Mouse (Mus musculus) erythroid progenitor cell, adult 5-6 weeks (primary cell): ENCODE data around the gene Bmp6. TPM values are rescaled to one million over a fixed set of nuclear protein-coding genes. Genes with fewer than 3 reads are reported as not detected.

Experiments used
- ATAC-seq: replicated peaks from 2 replicates; pipeline ENCODE4 v1.8.0; 2016; ENCODE audit warnings: moderate number of reproducible peaks, mild to moderate bottlenecking, moderate TSS enrichment, inconsistent platforms; ENCODE audit not compliant: poor library complexity, low FRiP score, severe bottlenecking
- total RNA-seq, 2 experiments: library from RNA; stranded (forward) in 1 of 2; stranded (reverse) in 1 of 2; fragments of 150-400 nt in 1 of 2; fragments of 186-747, 209-891 nt in 1 of 2; gene quantifications; 2 replicates each; pipeline versions ENCODE4 v1.2.3 to v1.2.4; 2015 to 2017; ENCODE audit warnings: low replicate concordance in 2 of 2

Bmp6 gene
- total RNA-seq (2015; ENCODE audit: low replicate concordance) (not detected in 2 replicates), total RNA-seq (2017; ENCODE audit: low replicate concordance) (0.39 and 1.3 TPM in 2 replicates)

DNA sequence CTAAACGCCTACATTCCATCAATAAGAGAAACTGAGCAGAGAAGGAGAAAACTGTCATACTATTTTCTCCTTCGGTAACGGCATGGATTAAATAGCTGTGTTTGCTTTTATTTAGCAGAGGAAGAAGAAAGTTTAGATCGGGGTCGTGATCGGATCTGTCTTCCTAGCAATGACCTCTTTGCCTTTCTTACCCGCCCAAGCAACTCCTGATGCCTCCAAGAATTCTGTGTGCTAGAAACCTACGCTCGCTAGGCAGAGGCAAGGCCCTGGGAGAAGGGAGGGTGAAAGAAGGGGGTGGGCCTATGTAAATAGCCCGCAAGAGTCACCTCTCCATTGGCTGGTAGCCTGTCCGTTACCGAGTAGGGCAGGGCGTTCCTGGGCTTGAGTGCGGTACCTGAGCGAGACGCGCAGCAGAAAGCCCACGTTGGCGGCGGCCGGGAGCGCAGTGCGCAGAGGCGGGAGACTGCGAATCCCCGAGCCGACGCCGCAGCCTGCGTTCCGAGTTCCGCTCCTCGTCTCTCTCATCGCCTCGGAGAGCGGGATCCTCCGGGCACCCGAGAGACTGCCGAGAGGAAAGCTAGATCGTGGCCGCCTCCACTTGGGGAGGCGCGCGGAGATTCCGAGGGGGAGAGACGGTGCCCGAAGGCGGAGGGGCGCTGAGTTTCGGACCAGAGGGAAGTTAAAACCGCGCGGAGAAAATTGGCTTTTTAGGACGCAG, at the start of gene Bmp6:
TSS of gene Bmp6 (plus strand) at position 395 of the 718 bp plus-strand sequence.
- ATAC-seq, result no peak

DNA sequence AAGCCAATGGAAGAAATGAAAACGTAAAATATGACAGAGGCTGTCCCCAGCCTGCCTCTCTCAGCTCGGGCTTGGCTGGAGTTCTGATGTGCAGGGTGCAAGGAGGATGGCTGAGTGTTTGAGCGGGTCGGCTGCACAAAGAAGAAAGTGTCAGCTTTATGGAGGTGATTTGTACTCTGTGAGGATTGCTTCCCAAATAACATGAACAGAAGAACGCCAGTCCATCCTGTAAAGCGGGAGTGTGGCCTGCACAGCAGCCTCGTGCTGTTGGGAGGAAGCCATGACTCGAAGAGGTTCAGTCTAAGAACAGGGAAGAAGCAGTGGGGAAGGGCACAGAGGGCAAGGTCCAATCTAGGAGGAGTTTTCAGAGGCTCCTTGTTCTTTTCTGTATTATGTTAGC, 48.7 kb upstream of the Bmp6 start:
- no peak for ATAC-seq

DNA sequence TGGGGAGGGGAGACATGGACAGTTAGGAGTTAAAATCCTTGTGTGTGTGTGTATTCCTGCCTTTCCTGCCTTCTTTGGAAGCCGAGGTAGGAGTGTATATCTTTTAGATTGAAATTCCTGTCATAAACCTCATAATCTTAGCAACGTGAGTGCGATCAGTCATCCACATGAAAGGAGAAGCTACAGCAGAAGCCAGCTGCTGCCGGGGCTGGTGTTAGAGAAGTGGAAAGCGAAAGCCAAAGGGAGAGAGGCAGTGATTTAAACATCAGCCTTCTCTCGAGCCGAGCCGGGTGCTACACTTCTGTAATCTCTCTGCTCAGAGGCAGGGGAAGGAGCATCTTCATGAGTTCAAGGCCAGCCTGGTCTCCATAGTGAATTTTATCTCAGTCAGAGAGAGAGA, 48.3 kb upstream of the Bmp6 start:
- ATAC-seq, result no peak

DNA sequence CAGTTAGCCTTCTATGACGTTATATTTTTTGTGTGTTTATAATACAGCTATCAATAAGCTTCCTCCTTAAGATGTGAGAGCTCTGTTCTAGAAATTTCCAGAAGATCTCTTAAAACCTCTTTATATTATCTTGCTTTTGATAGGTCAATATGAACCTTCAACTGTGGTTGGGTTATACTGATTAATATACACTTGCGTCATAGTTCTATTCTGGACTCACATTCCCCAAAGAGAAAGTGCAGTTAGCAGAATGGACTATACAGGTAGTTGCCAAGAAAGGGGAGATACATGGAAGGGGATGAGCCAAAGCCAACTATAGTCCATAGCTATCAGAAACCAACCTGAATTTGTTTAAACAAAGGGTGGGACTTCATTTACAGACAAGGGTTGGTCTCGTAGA, 33.8 kb upstream of the Bmp6 start:
- ATAC-seq, result no peak

DNA sequence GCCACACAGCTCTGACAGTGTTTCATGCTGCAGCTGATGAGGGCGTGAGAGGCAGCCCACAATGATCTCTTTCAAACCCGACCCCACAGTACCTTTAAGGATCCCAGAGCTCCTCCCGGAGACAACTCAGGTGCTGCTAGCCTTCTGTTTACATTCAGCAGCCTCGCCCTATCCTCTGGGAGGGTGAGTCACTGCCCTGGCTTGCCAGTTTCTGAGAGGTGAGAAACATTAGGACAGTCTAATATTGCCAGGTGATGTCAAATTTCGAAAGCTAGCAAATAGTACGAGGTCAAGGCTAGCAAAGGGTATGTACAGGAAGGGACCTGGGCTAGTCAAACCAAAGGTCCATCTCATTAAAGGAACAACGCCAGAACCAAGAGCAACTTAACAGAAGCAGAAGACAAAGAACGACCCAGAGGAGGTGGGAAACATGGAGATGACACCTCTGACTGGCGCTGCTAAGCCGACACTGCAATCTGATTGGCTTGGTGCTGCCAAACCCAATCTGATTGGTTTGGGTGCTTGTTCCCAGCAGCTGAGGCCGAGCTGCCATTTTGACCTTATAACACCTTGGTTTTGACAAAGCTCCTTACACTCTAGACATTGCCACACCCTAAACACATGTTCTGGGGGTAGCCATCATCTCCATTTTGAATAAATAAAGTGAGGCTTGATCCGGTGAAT, 32.4 kb upstream of the Bmp6 start:
- ATAC-seq, result no peak

DNA sequence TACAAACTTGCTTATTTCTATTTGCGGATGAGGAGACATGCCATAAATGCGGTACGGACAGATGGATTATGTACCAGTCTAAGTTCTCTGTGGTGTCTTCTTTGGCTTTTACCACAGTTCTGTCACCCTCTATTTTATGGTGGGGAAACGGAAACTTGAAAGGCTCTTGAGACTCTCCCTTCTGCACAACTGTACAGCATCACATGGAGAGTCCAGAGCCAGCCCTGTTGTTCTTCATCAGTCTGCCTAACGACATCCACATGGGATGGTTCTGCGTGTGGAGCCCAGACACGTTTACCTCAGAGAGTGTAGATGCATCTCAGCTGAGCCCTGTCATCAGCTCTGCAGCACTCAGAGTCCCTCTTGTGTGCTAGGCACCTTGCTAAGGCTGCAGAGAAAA, 30.3 kb upstream of the Bmp6 start:
- ATAC-seq, result no peak

DNA sequence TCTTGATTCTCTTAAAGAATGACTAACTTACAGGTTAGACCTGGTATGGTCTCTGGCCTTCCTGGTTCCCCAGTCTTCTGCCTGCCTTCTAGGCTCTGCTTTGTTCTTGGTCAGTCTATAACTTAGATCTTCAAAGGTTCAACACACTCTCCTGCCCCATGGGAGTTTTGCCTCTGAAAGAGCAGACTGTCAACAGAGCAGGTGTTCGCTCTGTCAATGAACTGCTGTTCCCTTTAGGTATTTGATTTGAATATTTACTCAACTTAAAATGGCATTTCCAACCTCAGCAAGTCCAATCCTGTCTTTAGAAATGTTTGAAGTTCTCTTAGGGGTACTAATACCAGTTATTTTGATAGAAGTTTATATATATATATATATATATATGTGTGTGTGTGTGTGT, 26.5 kb upstream of the Bmp6 start:
- ATAC-seq, result no peak

DNA sequence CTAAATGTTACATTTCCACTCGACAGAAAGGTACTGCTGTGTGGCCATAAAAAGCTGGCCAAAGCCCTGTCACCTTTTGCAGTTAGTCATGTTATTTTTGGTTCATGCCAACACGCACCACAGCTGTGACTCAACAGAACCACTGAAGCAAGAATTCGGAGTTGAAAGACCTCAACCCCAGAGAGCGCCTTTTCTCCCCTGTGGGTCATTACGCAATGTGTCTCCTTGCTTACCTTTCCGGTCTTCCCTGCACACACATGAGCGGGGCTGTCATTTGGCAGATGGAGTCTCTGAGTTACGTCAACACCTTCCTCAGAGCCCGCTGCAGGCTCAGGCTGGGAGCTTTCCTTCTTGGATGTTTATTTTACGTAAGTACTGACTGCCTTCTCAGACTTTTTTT, 24.6 kb upstream of the Bmp6 start:
- ATAC-seq, result no peak

DNA sequence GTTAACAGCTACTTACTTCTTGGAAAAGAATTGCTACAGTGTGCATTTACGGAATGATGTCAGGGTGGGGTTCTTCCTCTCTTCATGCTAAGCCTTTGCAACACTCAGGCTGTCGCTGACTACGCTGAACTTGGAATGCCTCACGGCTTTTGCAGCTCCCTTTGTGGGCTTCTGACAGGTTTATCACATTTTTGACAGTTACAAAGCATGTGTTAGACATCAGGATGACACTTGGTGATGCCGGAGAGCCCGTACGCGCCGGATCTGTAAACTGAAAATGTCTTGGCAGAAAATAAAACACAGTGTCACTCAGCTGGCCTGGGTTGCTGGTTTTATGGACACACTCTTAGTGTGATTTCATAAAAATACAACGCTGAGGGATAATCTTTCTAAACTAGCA, 20.5 kb upstream of the Bmp6 start:
- no peak for ATAC-seq

DNA sequence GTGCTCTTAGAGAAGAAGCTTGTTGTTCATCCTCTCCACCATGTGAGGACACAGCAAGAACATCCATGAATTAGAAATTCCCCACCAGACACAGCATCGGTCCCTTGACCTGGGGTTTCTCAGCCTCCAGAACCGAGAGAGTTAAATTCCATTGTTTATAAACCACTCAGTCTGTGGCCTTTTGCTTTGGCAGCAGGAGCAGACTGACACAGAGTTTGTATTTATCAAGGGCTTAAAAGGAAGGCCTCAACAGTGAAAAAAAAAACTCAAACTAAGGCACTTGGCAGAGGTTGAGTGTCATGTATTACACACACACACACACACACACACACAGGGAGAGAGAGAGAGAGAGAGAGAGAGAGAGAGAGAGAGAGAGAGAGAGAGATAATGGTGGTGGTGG, 17.5 kb upstream of the Bmp6 start:
- ATAC-seq, result no peak

DNA sequence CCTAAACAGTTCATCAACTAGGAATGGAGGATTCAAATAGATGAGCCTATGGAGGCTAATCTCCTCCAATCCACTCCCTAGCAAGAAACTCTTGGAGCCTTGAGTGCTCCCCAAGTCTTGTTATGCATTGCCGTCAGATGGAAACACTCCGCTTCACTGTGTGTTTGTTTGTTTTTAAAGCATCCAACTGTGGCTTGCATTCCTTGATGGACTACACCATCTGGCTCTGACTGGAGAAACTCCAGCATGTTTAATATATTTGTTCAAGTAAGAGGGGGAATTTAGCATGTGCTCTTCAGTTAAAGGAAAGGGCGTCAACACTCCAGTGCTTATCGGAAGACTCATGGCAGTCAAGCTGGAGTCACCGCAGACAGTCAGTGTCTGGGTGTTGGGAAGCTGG, 11.4 kb upstream of the Bmp6 start:
- ATAC-seq, result no peak

DNA sequence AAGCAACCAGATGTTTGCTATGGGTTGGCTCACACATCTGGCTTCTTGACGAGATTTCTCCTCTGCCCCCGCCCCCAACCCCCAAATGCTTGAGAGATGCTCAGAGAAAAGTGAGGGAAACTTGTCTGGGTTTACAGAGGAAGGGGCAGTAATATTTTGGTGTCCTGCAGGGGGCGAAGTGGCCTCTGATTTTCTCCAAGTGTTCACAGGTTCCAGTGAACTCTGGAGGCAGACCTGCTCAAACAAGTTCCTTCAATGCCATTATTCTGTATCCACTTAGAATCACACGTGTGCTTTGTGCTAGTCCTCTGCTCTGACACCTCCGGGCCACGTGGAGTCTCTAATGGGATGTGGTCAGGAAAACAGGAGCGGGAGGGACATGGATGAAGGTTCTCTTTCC, 2.3 kb upstream of the Bmp6 start:
- ATAC-seq, result no peak

DNA sequence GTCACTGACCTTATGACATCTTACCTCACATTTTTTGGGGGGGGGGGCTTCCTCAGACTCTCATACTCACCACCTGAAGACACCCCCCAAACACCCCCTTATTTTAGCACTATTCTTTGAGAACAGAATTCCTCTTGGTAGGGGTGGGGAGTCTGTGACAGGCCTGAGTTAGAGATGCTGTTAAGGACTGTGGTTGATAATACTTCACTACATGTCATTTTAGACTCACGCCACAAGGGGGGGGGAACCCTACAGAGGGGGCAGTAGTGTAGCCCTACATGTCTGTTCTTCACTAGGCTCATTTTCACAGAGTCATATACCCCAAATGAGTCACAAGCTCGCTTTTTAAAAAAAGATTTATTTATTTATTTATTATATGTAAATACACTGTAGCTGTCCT, 1.7 kb upstream of the Bmp6 start:
- no peak for ATAC-seq

DNA sequence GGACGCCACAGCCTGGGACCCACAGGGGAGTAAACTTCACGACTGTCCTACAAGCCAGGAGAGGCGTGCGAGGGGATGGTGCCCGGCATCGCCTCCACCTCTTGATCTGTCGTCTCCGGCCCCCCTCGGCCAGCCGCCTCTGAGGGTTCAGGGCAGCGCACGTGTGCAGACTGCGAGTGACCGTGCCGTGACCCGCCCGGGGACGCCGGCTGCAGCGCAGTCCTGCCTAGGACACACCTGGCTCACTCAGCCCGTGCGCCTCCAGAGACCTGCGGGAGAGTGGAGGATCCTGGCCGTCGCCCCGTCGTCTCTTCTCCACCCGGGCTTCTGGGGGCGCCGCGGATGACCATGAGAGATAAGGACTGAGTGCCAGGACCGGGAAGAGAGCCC, 519 bp downstream of the Bmp6 start:
- ATAC-seq, result no peak

DNA sequence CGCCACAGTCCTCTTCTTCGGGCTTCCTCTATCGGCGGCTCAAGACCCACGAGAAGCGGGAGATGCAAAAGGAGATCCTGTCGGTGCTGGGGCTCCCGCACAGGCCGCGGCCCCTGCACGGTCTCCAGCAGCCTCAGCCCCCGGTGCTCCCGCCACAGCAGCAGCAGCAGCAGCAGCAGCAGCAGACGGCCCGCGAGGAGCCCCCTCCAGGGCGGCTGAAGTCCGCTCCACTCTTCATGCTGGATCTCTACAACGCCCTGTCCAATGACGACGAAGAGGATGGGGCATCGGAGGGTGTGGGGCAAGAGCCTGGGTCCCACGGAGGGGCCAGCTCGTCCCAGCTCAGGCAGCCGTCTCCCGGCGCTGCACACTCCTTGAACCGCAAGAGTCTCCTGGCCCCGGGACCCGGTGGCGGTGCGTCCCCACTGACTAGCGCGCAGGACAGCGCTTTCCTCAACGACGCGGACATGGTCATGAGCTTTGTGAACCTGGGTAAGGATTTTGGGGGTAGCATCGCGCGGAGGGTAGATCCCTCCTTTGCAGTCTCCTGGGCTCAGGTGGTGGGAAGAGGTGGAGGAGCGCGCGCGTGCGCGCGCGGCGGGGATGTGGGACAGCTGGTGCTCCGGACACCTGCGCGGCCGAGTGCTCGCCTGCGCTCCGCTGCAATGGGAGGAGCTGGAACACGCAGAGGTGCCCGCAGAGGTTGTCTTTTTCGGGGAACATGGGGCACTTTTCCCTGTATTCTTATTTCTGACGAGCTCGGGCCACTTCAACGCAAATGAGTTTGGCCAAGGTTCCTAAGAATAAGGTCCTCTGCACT, 1.4 kb downstream of the Bmp6 start:
- no peak for ATAC-seq

DNA sequence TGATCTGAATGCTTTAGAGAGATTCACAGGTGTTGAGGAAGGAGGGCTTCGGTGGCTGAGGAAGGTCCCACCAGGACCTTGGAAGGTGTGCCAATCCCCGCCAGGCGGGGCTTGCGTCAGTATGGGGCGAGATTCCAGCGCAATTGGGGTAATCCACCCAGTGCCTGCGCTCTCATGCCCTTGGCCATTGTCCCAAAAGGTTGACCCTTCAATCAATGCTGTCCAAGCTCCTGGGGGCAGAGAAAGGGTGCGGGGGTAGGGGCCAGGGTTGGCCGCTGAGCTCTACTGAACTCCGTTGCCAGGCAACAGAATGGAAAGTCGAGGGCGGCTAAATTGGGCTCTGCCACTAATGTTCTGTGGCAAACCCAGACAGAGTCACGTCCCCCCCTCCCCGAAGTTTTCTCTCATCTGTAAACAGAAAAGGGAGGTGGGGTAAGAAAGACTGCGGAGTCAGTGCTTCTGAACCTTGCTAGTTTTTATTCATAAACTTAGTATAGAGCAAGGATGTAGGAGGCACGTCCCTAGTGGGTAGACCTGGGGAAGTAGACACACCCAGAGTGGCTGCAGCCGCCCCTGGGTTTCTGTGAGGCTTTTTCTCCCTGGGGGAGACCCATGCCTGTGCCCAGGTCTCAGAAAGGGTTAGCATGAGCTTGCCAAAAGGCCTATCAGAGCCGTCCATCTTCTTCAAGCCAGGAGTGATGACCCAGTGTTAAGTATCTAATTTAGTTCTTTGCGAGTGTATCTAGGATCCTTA, 2.3 kb downstream of the Bmp6 start:
- ATAC-seq, result no peak

DNA sequence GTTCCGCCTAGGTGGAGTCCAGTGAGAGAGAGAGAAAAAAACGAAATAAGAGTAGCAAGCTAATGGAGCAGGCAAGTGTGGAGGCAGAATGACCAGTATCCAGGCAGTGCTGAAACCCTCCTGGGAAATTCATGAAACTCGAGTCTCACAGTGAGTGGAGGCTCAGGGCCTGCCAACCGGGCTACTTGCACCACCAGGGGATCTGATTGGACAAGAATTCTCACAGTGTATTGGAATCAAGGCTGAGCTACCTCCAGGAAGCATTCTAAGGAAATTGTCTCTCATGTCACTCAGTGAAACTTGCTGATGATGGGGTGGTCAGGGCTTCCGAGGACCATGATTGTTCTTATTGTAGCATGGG, 2.8 kb downstream of the Bmp6 start:
- ATAC-seq, result no peak

DNA sequence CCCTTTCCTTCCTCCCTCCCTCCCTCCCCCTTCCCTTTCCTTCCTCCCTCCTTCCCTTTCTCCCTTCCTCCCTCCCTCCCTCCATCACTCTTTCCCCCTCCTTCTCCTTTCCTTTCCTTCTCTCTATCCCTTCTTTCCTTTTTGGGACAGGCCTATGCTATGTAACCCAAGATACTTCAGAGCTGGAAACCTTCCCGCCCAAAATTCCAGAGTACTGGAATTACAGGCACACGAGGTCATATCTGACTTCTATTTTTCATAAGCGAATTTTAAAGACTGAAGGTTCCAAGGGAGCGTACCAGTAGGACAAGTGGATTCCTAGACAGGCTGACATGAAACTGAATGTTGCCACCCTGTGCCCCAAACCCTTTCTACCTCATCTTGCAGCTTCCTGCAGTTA, 4.1 kb downstream of the Bmp6 start:
- ATAC-seq, result no peak

DNA sequence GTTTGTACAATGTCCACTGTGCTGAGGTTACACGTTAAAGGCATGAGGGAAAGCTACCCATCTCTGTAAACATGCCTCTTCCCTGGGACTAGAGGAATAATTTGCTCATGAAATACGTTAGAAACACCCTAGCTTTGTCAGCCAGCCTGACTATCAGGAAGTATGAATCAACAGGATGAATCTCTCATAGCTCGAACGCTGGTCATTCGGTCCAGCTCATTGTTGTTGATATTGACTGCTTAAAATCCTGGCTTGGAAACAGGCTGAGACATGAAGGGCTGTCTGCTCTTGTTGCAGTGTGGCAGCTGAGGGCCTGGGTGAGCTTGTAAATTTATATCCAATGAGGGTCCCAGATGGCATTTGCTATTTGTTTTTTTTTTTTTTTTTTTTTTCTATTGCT, 4.9 kb downstream of the Bmp6 start:
- ATAC-seq, result no peak

DNA sequence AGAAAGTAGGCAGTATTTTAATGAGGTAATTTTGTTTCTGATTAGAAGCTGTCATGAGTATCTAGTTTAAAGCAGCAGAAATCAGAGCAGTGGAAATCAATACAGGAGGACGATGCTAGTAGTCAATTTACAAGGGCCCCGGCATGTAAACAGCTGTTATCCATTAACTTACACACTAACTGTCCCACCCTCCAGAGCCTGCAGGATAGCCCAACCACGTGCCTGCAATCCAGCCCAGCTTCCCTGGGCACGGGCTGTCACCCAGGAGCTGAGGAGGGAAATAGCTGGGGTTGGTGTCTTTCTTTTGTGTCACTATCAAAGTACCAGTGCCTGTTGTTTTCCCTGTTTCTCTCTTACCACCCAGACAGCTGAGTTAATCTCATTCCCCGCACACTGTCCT, 7.1 kb downstream of the Bmp6 start:
- ATAC-seq, result no peak
